Mouse (Mus musculus): ENCODE results near the gene Fasl.

- TF ChIP-seq CTCF (conservative IDR thresholded peaks at IDR 0.05; ENCODE audit: low read length) = no peak
- no peak for TF ChIP-seq NANOG (IDR thresholded peaks at IDR 0.05; ENCODE audit: borderline replicate concordance, low read length)
- no peak for TF ChIP-seq POU5F1 (IDR thresholded peaks at IDR 0.05; ENCODE audit: borderline replicate concordance, low read length)
Observed at GRCm38 (mm10) chr1:161736255-161736654, 52.0 kb downstream of the Fasl start.
